Mouse (Mus musculus): ENCODE results near the gene Gpr155. TPM values are rescaled to one million over a fixed set of nuclear protein-coding genes. Genes with fewer than 3 reads are reported as not detected.

Gene Gpr155
- total RNA-seq (2023): 13.2 TPM

DNA sequence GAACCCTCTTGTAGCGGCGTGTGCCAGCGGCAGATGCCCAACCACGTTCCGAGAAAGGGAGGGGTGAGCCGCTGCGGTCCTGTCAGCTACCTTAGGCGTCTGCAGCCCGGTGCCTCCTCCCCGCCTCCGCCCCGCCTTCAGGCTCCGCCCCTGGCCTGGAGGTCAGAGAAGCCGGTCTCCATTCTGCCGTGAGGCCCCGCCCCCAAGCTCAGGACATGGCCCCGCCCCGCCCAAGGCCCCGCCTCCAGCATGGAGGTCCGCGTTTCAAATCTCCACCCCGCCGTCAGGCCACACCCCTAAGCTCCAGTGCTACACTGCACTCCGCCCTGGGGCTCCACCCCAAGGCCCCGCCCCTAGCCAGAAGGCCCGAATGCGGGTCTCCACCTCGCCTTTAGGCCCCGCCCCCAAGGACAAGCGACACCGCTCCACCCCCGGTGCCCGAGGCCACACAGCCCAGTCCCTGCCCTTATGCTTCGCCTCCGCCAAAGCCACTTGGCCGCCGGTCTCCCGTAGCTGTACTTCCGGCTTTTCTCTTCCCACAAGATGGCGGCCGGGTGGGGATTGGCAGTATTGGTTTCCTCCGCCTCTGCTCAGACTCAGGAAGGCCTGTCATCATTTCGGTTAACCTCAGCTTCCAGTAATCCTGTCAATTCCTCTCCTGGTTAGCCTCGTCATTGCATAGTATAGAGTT, at the start of gene Gpr155:
Gene Gpr155, minus strand, starts transcription at position 217 of the 691 bp plus-strand sequence.

DNA sequence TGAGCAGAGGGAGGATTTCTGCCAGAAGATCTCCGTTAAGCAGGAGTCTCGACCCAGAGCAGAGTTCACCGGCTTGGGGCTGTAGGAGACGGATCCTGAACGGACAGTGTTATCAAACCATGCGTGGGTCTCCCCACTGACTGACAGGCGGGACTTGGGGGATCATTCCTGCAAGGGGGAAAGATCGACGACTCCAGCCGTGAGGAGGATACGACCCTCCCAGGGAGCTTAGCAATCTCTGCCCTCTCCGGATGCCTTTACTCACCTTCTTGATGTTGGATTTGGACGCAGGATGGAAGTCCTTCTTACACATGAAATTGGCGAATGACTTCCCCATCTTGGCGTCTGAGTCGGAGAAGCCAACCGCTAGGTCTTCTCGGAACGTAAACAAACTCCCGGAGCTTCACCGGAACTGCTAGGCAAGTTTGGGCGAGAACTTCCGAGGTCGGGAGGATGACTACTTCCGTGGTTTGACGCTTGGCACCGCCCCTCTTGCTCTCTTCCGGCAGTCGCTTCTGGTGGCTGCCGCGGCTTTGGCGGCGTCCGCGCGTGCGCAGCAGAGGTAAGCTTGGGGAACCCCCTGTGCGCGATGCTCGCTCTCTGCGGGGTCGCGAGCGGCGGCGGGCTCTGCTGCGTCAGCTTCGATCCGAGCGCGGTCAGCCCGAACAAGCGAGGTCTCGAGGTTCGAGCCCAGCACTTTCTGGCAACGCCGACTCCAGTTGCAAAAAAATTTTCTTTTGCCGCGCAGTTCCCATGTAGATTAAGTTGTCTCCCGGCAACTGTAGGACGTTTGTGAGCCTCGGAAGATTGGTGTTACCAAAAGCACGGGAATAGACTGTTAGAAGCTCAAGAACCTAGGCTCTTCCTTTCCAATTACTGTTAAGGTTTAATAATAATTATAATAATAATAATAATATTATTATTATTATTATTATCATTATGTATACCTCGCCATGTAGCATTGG, 73.9 kb downstream of the Gpr155 start, which contains the start of the genes Scrn3 and Cir1:
Gene Scrn3, plus strand, starts transcription at position 450 of the 965 bp plus-strand sequence.
Gene Cir1, minus strand, starts transcription at position 550 of the 965 bp plus-strand sequence.

Other genes starting within 250 kb of the Gpr155 start
- 41.4 TPM for gene Ola1, start 167.6 kb downstream of the Gpr155 start, total RNA-seq (2023)
- not detected for gene Sp9, start 114.6 kb downstream of the Gpr155 start, total RNA-seq (2023)
- gene Scrn3, start 74.0 kb downstream of the Gpr155 start, total RNA-seq (2023): 5.7 TPM
- 39.7 TPM for gene Cir1, start 73.9 kb downstream of the Gpr155 start, total RNA-seq (2023)
- 154 TPM for gene Wipf1, start 143.2 kb upstream of the Gpr155 start, total RNA-seq (2023)
- gene Chrna1, start 193.8 kb upstream of the Gpr155 start, total RNA-seq (2023): 0.12 TPM